Mouse (Mus musculus) cerebellum, adult 11-12 months (tissue): ENCODE measurements around the gene Ccnyl1.
A peak's percentile ranks its signal among the peaks of the same experiment; 100 is the strongest.

Experiments
- DNase-seq: peaks from one replicate; pipeline ENCODE4 v3.0.0; 2022

Gene Ccnyl1

DNA sequence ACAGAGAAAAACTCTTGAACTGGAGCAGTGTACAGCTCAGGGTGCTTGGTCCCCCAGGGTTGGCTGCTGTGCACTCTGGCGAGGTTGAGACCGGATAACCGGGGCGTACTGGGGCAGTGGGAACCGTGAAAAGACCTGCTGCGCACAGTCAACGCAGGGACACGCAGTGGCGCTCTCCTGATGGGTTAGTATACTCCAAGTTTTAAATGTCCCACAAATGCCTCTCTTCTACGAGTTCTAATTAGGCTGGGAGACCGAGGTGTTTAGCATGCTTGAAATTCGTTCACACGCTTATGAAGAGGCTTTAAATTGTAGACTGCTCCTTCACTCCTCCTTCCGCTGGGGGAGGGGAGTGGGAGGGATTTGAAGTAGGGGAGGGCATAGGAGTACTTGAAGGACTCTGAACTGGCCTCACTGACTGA is 48.4 kb downstream of the Ccnyl1 start:
- DNase-seq: peak; percentile 16

DNA sequence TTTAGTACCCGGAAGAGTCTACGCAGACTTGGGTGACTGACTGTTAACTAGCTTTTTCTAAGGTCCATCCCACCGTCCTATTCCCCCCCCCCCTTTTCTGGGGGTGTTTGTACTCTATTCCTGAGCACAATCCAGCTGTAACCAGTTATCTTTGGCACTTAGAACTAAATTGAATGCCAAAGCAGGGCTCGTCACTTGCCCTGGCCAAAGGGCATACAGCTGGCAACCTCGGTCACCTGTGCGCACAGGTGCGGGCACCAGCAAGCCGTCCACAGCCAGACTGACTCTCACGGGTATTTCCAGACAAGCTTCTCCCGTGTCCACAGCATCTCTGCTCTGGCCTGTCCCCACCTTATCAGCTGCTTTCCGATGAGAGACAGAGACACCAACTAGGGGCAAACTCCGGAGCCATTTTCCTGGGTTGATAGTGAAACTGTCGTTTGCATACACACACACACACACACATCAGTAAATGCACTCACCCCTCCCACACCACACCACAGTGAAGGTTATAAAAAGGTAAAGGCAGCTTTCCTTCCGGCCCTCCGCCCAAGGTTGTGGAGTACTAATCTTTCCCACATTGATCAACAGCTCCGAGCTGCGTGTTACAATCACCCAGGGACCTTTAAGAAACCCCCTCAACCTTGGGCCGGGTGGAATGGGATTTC is 52.6 kb downstream of the Ccnyl1 start:
- no peak for DNase-seq

DNA sequence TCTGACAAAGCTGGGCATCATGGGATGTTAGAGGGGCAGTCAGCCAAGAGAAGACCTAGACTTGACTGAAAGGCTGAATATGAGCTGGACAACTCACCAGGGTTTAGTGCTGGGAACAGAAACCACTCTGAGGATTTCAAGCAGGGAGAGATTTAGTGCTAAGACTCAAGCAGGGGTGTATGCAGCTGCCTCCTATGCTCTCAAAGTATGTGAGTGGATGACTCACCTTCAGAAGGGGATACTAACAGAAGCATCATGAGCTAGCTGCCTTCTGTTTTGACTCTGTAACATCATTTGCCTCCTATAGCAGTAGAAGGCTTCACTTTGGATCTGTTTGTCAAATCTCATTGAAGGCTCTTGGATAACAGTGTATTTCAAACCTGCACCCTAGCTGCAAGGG is 54.4 kb downstream of the Ccnyl1 start:
- DNase-seq: no peak

DNA sequence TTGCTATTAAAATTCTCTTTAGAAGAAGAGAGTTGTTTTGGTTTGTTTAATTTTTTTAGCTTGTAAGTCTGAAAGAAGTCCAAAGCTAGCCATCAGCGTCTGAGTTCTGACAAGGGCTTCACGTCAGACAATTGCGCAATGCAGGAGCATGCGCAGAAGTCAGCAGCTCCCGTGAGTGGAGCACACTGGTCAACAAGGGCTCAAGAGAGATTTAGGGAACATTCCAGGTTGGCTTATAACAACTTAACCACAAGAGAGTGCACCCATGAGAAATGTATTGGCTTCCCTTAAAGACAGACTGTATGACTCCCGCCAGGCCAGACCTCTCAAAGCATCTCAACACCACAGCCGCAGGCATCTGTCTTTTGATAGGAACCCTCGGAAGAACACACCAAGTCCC is 62.9 kb downstream of the Ccnyl1 start:
- DNase-seq: no peak

DNA sequence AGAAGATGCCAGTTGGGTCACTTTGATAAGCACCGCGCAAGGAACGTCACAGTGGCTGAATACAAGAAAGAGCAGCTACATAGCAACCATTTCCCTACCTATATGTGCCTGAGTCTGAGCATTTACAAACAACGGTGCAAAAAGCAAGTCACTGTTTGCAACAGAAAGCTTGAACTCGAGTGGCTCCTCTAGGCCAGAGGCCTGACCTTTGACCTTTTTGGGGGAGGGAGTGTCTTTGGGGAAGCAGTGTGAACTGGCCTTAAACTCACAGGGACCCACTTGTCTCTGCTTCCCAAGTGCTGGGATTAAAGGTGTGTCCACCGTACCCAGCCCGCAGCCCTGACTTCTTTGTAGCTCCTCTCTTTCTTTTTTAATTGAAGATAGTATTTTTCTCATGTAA is 63.4 kb downstream of the Ccnyl1 start:
- no peak for DNase-seq

DNA sequence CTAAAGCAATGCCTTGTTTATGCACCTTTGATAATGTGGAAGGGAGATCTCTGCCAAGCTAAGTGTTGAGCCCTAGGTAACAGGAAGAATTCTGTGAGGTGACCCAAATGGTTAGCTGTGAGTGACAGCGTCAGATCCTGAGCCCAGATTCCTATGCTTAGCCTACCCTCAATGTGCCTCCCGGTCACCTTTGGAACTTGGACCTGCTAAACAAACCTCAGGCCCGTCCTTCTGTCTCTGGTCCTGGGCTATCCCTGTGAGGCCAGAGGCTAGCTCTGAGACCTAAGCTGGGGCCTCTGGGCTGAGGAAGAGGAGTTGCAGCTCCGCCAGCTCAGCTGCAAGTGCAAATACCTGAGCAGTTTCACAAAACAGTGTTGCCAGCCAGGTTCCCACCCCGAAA is 64.4 kb downstream of the Ccnyl1 start:
- no peak for DNase-seq

DNA sequence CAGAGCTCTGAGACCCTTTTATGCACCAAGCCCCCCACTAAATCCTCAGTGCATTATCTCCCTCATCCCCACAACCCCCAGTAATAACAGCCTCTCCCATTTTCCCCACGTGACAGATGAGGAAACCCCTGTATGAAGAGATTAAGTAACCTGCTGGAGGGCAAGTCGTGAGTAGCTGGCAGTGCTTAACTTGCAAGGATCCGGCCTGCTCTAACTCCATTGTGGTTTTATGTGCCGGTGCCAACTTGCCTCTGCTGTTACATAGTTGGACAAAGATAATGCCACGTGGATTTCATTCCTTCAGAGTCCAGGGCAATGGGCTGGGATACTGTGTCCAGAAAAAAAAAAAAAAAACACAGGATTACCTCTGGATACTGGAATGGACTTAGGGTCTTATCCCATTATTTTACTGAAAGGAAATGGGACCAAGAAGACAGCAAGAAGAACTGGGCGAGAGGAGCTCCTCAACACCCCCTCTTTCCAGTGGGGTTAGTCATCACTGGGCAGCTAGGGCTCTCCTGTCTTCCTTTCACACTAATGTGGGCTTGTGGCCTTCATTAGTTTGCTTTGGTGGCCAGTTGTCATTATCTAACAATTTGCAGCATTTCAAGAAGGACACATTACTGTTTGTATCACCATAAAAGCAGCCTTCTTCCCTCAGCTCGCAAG is 65.8 kb downstream of the Ccnyl1 start:
- no peak for DNase-seq

DNA sequence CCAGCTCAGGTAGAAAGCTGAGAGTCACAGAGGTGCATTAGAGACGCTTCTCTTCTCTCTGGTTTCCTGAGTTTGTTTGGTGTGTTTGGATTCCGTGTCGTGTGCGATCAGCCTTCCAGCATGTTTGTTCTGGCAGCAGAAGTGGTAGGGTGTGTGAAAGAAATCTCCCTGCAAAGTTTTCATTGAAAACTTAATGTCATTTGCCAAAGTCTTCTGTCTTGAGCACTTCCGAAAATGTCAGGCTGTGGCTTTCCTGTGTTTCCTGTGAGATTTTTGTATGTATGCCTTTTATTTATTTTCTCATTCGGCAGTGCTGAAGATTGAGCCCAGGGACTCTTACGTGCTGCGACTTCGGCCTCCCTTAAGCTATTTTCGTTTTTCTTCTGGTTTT is 66.4 kb downstream of the Ccnyl1 start:
- DNase-seq: no peak

DNA sequence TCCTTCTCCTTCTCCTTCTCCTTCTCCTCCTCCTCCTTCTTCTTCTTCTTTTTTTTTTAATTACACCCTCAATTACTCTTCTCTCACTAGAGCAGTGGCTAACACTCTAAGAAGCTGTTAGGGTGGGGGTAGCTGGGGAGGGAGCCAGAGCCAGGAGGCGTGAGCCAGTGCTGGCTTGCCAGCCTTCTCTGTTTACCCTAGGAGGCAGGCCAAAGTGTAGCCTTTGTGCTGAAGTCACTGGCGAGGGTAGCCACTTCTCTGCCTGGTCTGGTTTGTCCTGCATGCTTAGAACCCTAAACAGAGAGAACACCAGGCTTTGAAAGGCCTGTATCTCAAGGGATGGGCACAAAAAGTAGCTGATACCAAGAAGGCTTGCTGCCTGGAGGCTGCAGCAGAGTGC is 67.0 kb downstream of the Ccnyl1 start:
- DNase-seq: no peak

DNA sequence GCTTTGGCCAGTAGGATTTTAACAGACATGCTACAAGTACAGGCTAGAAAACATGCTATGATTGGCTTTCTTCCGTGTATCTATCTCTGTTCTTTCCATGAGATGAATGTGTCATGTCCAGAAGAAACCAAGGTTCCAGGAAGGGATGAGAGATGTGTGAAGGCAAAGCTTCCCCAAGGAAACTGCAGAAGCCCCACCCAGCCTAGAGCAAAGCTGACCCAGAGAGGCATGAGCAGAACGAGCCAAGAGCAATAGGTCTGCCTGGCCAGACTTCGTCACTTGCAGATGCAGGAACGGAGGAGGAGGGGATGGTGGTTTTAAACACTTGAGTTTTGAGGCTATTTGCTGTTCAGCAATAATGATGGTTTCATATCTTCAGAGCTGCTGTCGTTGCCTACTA is 67.5 kb downstream of the Ccnyl1 start:
- DNase-seq: no peak

DNA sequence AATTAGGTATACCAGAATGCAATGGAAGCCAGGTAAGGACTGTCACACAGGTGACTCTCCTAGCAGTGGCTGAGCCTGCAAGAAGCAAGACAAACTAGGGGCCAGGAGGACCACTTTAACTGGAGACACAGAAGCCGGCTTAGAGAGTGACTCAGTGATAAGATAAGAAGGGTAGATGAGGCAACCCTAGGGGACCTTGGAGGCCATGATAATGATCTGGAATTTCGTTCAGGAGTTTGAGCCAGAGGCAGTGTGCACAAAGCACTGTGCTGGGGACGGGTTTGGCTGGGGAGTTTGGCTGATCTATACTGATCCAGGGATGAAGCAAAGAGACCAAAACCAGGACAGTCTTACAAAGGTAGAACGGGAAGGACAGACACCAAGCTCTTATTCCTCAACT is 71.4 kb downstream of the Ccnyl1 start:
- no peak for DNase-seq

DNA sequence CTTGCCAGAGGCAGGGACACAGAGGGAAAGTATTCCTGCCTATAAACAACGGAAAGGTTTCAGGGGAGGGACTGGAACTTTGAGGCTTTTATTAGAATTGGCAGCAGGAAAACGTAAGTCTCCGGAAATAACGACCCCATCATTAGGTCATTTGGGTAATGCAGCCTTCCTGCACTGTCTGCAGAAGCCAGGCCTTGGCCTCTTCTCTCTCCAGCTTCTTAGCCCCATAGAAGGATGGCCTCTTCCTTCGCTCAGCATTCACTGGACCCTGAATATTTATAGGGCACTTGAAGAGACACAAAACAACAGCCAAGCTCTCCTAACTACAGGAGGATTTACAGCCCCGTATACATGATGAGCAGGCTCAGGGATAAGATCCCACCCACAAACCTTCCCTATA is 79.9 kb downstream of the Ccnyl1 start:
- no peak for DNase-seq

DNA sequence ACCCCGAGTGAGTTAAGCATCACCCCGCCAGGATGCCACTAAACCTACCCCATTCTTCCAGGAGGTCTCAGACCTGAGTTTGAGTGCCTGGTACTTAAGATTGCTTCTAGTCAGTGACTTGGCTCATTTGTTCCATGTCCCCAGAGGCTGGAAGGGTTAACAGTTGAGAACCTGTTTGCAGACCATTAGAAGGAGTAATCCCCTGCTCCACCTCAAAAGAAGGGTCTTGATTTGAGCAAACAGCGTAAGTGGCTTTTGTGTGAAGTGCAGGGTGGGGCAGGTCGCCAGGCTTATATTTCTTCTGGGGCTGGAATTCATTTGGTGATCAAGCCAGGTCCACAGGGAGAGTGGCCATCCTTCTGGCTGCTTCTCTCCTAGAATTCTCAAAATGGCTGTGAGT is 83.0 kb downstream of the Ccnyl1 start:
- no peak for DNase-seq
